ENCODE assay signal across 10 mouse cellular contexts in the genomic region with DNA sequence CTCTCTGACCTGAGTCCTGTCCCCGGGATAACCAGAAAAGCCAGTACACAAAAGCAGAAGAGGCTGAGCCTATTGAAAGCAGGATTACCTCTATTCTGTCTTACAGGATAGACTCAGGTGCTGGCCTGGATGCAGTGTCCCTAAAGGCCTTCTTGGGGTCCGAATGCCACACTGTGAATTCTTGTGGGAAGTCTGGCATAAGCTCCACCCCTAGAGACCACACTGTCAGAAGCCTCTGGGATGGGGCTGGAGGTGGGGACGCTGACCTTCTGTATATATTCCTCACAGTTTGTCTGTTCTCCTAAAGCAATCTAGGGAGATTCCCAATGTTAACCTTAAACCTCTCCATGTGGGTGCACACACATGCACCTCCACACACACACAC. TPM values are rescaled to one million over a fixed set of nuclear protein-coding genes. Genes with fewer than 3 reads are reported as not detected.
DNase-seq lines count a peak whose midpoint lies in the region; ATAC-seq and TF ChIP-seq lines count a peak whose summit lies in the region.
"Had no signal": no experiment of that assay in that cellular context is flagged by ENCODE, and none has a peak within 500 bp of the region (broad histone marks: within the 10 kb centered on the region; RNA-seq: fewer than 3 reads in every experiment).

No protein-coding gene starts in this region.

- H3K9me3 ChIP-seq in kidney, postnatal 0 days (replicated peaks; ENCODE audit: low read length) = no peaks in the 10 kb centered on the region
- H3K9me3 ChIP-seq in liver, embryonic 14.5 days (ENCODE audit: control insufficient read depth, low read length) = no peaks in the 10 kb centered on the region

- no peak for ATAC-seq in kidney, postnatal 0 days (replicated peaks; ENCODE audit: low FRiP score, low read depth)
- ATAC-seq in liver, embryonic 14.5 days (ENCODE audit: insufficient read depth) = peak; percentile 1; the same call in 1 of the 2 replicates

- peak; percentile 91 for DNase-seq in heart, adult 11 months
- DNase-seq in heart, adult 9 months (ENCODE audit: low spot score in 2 of 2) = no peak
- no peak for DNase-seq in kidney, postnatal 0 days (ENCODE audit: low spot score)
- no peak for DNase-seq in kidney, adult 2 months
- DNase-seq in liver, embryonic 14.5 days (ENCODE audit: low read depth in 3 of 3, low spot score in 3 of 3) = no peak
- DNase-seq in embryo, embryonic 9.5 days (ENCODE audit: extremely low spot score) = no peak
- DNase-seq in spleen, postnatal 4 days (ENCODE audit: low spot score in 2 of 2) = no peak
- DNase-seq: cerebellum, postnatal 36 days; spleen, adult 18-20 months had no signal

- H3K4me2 ChIP-seq in kidney, postnatal 0 days (ENCODE audit: low read length) = no peak overlapping the region
- peak overlapping the region; percentile 63 for H3K4me2 ChIP-seq in liver, embryonic 14.5 days (ENCODE audit: low read depth)

- H3K4me3 ChIP-seq in kidney, postnatal 0 days (replicated peaks; ENCODE audit: low read depth, low read length) = no peak overlapping the region
- no peak overlapping the region for H3K4me3 ChIP-seq in kidney, adult 2 months (ENCODE audit: insufficient read depth, low read depth, low read length)
- H3K4me3 ChIP-seq in embryonic fibroblast, embryonic 13.5 days (ENCODE audit: insufficient read depth, low read length) = no peak overlapping the region
- no peak overlapping the region for H3K4me3 ChIP-seq in liver, embryonic 14.5 days (ENCODE audit: insufficient read depth in 1 of 2, low read depth in 2 of 2, low read length in 2 of 2)

- no peaks in the 10 kb centered on the region for H3K27me3 ChIP-seq in kidney, postnatal 0 days (ENCODE audit: insufficient read depth, low read length)
- H3K27me3 ChIP-seq in kidney, adult 2 months (replicated peaks; ENCODE audit: control insufficient read depth, insufficient read depth, low read length) = no peaks in the 10 kb centered on the region
- no peaks in the 10 kb centered on the region for H3K27me3 ChIP-seq in liver, embryonic 14.5 days (ENCODE audit: control insufficient read depth, insufficient read depth, low read length)

- WGBS in kidney, postnatal 0 days = 54% methylated on average over 3 of the region's 3 CpGs
- WGBS in kidney, adult 2 months = 78% methylated on average over 3 of the region's 3 CpGs
- 53% methylated on average over 3 of the region's 3 CpGs for WGBS in liver, embryonic 14.5 days (ENCODE audit: insufficient replicate concordance)

- H3K9ac ChIP-seq in kidney, postnatal 0 days (ENCODE audit: low read depth, low read length) = 0 out of 2 replicates have a peak overlapping the region, but pooled peaks have one; percentile 10
- H3K9ac ChIP-seq in liver, embryonic 14.5 days (replicated peaks) = no peak overlapping the region; the same call in 1 of the 2 replicates

- H3K36me3 ChIP-seq in kidney, postnatal 0 days (ENCODE audit: insufficient read depth, low read length) = no peaks in the 10 kb centered on the region
- H3K36me3 ChIP-seq in kidney, adult 2 months (ENCODE audit: control insufficient read depth, insufficient read depth, low read length) = no peaks in the 10 kb centered on the region
- H3K36me3 ChIP-seq in liver, embryonic 14.5 days (replicated peaks; ENCODE audit: control insufficient read depth, insufficient read depth, low read depth) = no peaks in the 10 kb centered on the region

- H3K27ac ChIP-seq in kidney, postnatal 0 days = peak overlapping the region; percentile 83
- H3K27ac ChIP-seq in kidney, adult 2 months (ENCODE audit: insufficient read depth, low read depth, low read length) = no peak overlapping the region
- H3K27ac ChIP-seq in embryonic fibroblast, embryonic 13.5 days (ENCODE audit: insufficient read depth, low read length) = peak overlapping the region; percentile 24
- H3K27ac ChIP-seq in liver, embryonic 14.5 days = peak overlapping the region; percentile 85

- TF ChIP-seq EP300 in liver, embryonic 14.5 days (IDR thresholded peaks at IDR 0.05; ENCODE audit: low read depth) = no peak

- peaks cover 15% of the 10 kb centered on the region for H3K4me1 ChIP-seq in kidney, postnatal 0 days (replicated peaks; ENCODE audit: insufficient read depth, low read length)
- H3K4me1 ChIP-seq in kidney, adult 2 months (ENCODE audit: control insufficient read depth, insufficient read depth, low read length) = peaks cover 24% of the 10 kb centered on the region
- 0 out of 2 replicates have a peak, but pooled peaks cover 2% of the 10 kb centered on the region for H3K4me1 ChIP-seq in embryonic fibroblast, embryonic 13.5 days (ENCODE audit: control insufficient read depth, insufficient read depth, low read length)
- H3K4me1 ChIP-seq in liver, embryonic 14.5 days (replicated peaks; ENCODE audit: control insufficient read depth in 2 of 2, insufficient read depth in 2 of 2, low read length in 1 of 2) = peaks cover 35 to 38% of the 10 kb centered on the region in 2 experiments

- TF ChIP-seq CTCF in kidney, postnatal 0 days (IDR thresholded peaks at IDR 0.05; ENCODE audit: low read depth) = no peak
- no peak for TF ChIP-seq CTCF in kidney, adult 2 months (conservative IDR thresholded peaks at IDR 0.05; ENCODE audit: insufficient read depth, insufficient read length, low read depth, low read length)
- no peak for TF ChIP-seq CTCF in embryonic fibroblast, embryonic 13.5 days (IDR thresholded peaks at IDR 0.05; ENCODE audit: borderline replicate concordance, insufficient read depth, low read length)
- TF ChIP-seq CTCF in liver, embryonic 14.5 days (IDR thresholded peaks at IDR 0.05; ENCODE audit: low read depth) = no peak

- TF ChIP-seq POLR2A in kidney, adult 2 months (IDR thresholded peaks at IDR 0.05; ENCODE audit: low read depth, low read length) = no peak
- no peak for TF ChIP-seq POLR2A in embryonic fibroblast, embryonic 13.5 days (IDR thresholded peaks at IDR 0.05; ENCODE audit: low read depth, low read length)

RNA-seq across cellular contexts. Expression of a gene that starts 57.7 kb away (rescaled TPM):
- 199 and 233 TPM in 2 replicates for polyA plus RNA-seq in kidney, postnatal 0 days (2015; fragmentation: Nextera tagmentation; extraction: Ambion mirVana)
- polyA plus RNA-seq in kidney, adult 2 months (2012; rRNA removed) = 322 and 340 TPM in 2 replicates
- polyA plus RNA-seq in embryonic fibroblast, embryonic 13.5 days (2011; ENCODE audit: insufficient read length, low read depth, missing spikeins) = 21.9 and 23.8 TPM in 2 replicates
- polyA plus RNA-seq in liver, embryonic 14.5 days (2012; rRNA removed) = 12.5 and 15.8 TPM in 2 replicates
- 21.3 and 23.9 TPM in 2 replicates for polyA plus RNA-seq in liver, embryonic 14.5 days (2014; fragmentation: Nextera tagmentation; extraction: Ambion mirVana)
